Mouse (Mus musculus) urinary bladder, adult 18-20 months (tissue): ENCODE data around the gene Cyp2j7.
"Not testable (repeated sequence)": the region's sequence is repeated elsewhere in the genome, so short reads cannot be mapped to it uniquely, and the experiment has no call there.

Experiments used
- DNase-seq, 2 experiments: peaks; one replicate each; pipeline ENCODE4 v3.0.0; 2022; ENCODE audit warnings: low spot score in 2 of 2, mixed read lengths in 2 of 2

Gene Cyp2j7

DNA sequence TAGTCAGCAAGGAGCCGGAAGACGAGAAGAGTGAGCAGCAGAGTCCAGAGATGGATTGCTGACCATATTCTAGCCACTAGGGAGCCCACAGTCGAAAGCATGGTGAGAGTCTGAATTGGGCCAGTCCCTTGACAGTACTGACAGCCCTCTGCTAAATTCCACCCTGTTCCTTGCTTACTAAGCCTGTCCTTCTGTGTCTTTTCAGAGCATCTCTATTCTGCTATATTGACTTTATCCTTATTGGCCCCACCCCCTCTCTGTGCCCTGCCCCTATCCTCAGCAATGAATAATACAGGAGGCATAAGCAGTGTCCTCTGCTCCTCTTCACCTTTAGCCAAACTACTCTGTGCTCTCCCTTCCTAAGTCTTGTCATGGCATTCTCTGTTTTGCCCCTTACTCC is at the start of gene Cyp2j7:
Gene Cyp2j7 (minus strand): TSS at position 101 of the 400 bp plus-strand sequence.
- DNase-seq = no peak

DNA sequence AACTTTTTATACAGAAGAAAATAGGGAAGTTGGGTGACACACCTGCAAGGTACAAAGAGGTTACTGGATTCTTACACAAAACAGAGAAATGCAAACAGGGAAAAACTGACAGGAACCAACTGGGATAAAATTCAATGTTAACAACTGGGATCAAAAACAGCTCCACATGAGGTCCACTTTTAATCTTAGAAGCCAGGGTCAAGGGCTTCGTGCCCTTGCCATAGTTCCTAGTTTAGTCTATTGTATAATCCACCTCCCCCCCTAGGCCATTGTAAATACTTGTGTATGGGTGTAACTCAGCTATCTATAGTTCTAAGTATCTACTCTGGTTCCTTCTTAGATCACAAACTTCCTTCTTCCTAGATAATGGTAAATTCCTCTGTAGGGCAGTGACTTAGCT is 40.4 kb upstream of the Cyp2j7 start:
- DNase-seq = not testable (repeated sequence)

DNA sequence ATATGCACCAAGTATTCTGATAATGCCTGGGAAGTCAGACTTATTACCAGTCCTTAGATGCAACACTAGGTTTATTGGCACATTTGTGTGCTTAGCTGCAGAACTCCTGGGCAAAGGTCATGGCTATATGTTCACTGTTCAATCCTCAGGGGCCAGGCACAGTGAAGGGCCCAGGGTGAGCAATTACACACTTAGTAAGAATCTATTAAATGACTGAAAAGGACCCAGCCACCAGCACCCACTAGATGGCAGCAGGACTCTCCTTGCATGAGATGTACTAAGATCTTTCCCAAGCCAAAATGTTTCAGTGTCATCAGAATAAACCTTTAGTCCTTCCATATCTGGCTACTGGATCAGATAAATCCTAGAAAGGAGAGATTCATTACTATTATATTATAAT is 37.4 kb upstream of the Cyp2j7 start:
- DNase-seq = peak in 1 of 2 experiments; percentile 21

DNA sequence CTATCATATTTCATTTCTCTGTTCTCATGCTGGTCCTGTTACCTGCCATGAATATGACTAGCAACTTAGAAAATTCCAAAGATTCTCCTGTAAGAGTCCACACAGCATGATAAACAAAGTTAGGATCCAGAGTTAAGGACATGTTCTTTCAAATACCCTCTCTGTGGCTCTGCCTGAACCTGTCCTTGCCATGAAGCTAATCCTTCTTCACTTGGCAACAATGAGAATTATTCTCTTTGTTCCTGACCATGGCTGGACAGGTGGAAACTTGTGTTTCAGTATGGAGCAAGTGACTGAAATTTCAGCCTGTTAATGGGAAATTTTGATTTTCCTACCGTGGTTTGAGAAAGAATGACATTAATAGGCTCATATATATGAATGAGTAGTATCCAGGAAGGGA is 39.8 kb downstream of the Cyp2j7 start:
- DNase-seq = no peak

DNA sequence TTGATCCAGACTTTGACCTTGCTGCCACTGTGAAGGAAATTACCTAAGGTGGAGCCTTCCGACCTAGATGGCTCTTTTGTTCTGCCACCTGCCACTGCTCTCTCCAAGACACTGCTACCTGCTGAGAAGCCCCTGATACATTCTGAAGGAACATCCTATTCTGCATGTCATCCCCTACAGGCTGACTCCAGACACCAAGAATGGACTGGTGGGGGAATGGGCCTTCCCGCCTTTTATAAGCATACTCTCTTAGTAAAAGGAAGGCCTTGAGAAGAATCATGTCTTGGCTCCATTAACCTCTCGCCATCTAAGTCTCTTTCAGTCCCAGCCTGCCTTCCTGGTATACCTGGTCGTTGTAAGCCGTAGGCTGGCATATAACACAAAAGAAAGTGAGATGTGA is 47.1 kb downstream of the Cyp2j7 start:
- not testable (repeated sequence) for DNase-seq

DNA sequence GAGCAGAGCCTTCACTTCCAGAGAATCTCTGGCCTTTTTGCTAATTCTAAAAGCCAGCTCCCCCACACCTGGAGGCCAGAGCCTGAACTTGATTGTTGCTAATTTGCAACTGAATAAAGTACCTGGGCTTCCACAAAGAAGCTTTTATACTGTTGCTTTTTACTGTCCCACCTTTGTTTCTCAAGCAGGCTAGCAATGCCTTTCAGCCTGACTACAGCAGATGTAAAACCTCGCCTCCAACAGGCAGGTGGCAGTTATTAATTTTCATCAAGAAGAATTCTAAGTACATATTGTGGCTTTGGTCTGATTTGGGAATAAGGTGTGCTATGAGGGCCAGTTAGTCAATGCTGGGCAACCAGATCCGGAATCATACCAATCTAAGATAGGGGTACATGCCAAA is 47.8 kb downstream of the Cyp2j7 start:
- DNase-seq = not testable (repeated sequence)

DNA sequence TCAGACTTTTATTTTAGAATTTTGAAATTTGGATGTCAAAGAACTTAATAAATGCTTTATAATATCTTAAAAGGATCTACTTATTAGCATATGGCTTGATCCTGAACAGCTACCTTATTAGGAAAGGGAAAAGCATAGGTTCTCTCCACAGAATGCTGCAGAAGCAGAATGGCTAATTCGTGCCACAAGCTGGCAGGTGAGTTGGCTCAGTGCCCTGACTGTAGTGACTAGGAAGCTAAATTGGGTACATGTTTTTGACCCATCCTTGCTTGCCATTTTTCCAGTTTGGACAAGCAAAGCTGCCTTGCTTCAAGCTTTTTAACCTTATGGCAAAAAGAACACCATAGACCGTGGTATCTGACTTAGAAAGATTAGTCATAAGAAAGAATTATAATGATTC is 48.3 kb downstream of the Cyp2j7 start:
- not testable (repeated sequence) for DNase-seq

DNA sequence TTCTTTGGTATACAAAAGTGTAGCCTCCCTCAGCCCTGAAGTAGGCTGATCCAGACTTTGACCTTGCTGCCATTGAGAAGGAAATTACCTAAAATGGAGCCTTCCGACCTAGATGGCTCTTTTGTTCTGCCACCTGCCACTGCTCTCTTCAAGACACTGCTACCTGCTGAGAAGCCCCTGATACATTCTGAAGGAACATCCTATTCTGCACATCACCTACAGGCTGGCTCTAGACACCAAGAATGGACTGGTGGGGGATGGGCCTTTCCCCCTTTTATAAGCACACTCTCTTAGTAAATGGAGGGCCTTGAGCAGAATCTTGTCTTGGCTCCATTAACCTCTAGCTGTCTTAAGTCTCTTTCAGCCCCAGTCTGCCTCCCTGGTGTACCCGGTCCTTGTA is 51.7 kb downstream of the Cyp2j7 start:
- not testable (repeated sequence) for DNase-seq

DNA sequence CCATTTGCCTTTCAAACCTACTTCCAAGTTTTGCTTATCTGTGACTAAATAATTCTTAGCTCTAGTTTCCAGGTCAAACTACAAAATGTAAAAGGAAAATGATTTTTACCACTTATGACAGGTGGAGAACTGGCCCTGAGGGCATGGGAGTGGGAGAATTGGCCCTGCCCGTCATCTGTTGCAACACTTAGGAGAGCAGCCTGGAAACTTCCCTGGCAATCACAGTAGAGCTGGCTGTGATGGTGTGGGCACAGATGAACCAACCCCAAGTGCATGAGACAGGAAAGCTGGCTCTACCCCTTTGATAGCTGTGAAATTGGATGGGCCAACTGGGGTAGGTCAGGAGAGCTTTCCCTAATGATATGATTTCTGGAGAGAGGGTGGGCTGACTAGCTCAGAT is 73.6 kb downstream of the Cyp2j7 start:
- DNase-seq = no peak

DNA sequence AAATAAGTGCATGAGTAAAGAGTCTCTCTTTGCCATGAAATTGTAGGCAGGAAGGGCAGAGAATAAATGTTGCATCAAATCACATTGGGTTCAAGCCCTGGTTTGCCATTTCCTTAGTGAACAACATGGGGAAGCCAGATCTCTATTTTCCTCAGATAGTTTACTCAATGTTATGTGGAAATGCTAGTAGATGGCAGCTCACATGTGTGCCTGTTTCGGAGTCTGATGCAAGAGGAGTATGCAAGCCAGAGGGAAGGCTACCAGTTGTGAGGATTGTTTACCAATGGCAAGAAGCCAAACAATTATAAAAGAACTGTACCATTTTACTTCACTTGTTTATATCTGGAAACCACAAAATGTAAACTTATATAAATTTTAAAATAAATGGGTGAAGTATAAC is 74.9 kb downstream of the Cyp2j7 start:
- DNase-seq = no peak
